ENCODE assay signal across 14 mouse cellular contexts in genomic region chr2:164084342-164084700, GRCm38 (mm10). TPM values are rescaled to one million over a fixed set of nuclear protein-coding genes. Genes with fewer than 3 reads are reported as not detected.
A peak's percentile ranks its signal among the peaks of the same experiment; 100 is the strongest.
DNase-seq lines count a peak whose midpoint lies in the region; ATAC-seq and TF ChIP-seq lines count a peak whose summit lies in the region.
"Had no signal": no experiment of that assay in that cellular context is flagged by ENCODE, and none has a peak within 500 bp of the region (broad histone marks: within the 10 kb centered on the region; RNA-seq: fewer than 3 reads in every experiment).

No protein-coding gene starts in this region.

- H3K9ac ChIP-seq in MEL (ENCODE audit: control insufficient read depth, low read depth, low read length, poor library complexity, severe bottlenecking): peak overlapping the region; percentile 40
- H3K9ac ChIP-seq in intestine, embryonic 15.5 days: no peak overlapping the region
- H3K9ac ChIP-seq: kidney, embryonic 15.5 days; stomach, embryonic 15.5 days had no signal

- DNase-seq in B cell, adult 2 months: peak; percentile 65 to 70
- DNase-seq in MEL (ENCODE audit: low read depth, low spot score): peak; percentile 32
- DNase-seq in lung, postnatal 25 days (ENCODE audit: low spot score): peak; percentile 52
- DNase-seq in spleen, postnatal 10 days (ENCODE audit: low spot score in 2 of 2): peak; percentile 18 to 65
- DNase-seq in cerebellum, adult 11 months: no peak
- no peak for DNase-seq in MN1 (ENCODE audit: low spot score)
- DNase-seq in adrenal gland, postnatal 36 days: no peak
- DNase-seq: adrenal gland, postnatal 10 days; cerebellum, postnatal 10 days had no signal

- peaks cover 2% of the 10 kb centered on the region for H3K79me2 ChIP-seq in MEL (ENCODE audit: control insufficient read depth, insufficient read depth, low read length, poor library complexity)

- no peaks in the 10 kb centered on the region for H3K27me3 ChIP-seq in MEL (ENCODE audit: control insufficient read depth in 1 of 2, insufficient read depth in 2 of 2, low read length in 2 of 2)
- no peaks in the 10 kb centered on the region for H3K27me3 ChIP-seq in intestine, embryonic 15.5 days (replicated peaks)
- H3K27me3 ChIP-seq: kidney, embryonic 15.5 days; stomach, embryonic 15.5 days had no signal

- TF ChIP-seq EP300 in MEL (IDR thresholded peaks at IDR 0.05; ENCODE audit: low read depth in 1 of 2, low read length in 2 of 2): no peak

- H3K36me3 ChIP-seq in MEL (ENCODE audit: control insufficient read depth in 1 of 2, insufficient read depth in 2 of 2, low read length in 2 of 2): peaks cover 18 to 21% of the 10 kb centered on the region in 2 experiments
- H3K36me3 ChIP-seq in intestine, embryonic 15.5 days: peaks cover 24% of the 10 kb centered on the region

- no peak overlapping the region for H3K4me2 ChIP-seq in intestine, embryonic 15.5 days (replicated peaks)
- H3K4me2 ChIP-seq: kidney, embryonic 15.5 days; stomach, embryonic 15.5 days had no signal

- H3K27ac ChIP-seq in MEL (ENCODE audit: control insufficient read depth, low read depth, low read length): peak overlapping the region; percentile 81
- no peak overlapping the region for H3K27ac ChIP-seq in intestine, embryonic 15.5 days
- H3K27ac ChIP-seq: kidney, embryonic 15.5 days; stomach, embryonic 15.5 days had no signal

- 77% methylated on average over 7 of the region's 7 CpGs for WGBS in intestine, embryonic 15.5 days

- no peak for TF ChIP-seq CTCF in MEL (IDR thresholded peaks at IDR 0.05 in 2 of 3, conservative IDR thresholded peaks at IDR 0.05 in 1 of 3; ENCODE audit: control insufficient read depth in 1 of 3, insufficient read depth in 1 of 3, low read depth in 2 of 3, low read length in 3 of 3, poor library complexity in 1 of 3, severe bottlenecking in 1 of 3)

- TF ChIP-seq POLR2A in MEL (IDR thresholded peaks at IDR 0.05; ENCODE audit: control insufficient read depth in 1 of 2, insufficient read depth in 1 of 2, low read depth in 1 of 2, low read length in 2 of 2, poor library complexity in 1 of 2): no peak

- H3K9me3 ChIP-seq in MEL (replicated peaks; ENCODE audit: insufficient read depth, low read length): no peaks in the 10 kb centered on the region
- no peaks in the 10 kb centered on the region for H3K9me3 ChIP-seq in intestine, embryonic 15.5 days
- H3K9me3 ChIP-seq: kidney, embryonic 15.5 days; stomach, embryonic 15.5 days had no signal

- no peak for ATAC-seq in intestine, embryonic 15.5 days

- peaks cover 16 to 18% of the 10 kb centered on the region in 2 experiments for H3K4me1 ChIP-seq in MEL (ENCODE audit: control insufficient read depth in 1 of 2, insufficient read depth in 2 of 2, low read length in 2 of 2)
- no peaks in the 10 kb centered on the region for H3K4me1 ChIP-seq in intestine, embryonic 15.5 days (replicated peaks)
- H3K4me1 ChIP-seq: kidney, embryonic 15.5 days; stomach, embryonic 15.5 days had no signal

- TF ChIP-seq RAD21 in MEL (IDR thresholded peaks at IDR 0.05; ENCODE audit: low read depth, low read length): no peak

- H3K4me3 ChIP-seq in MEL (ENCODE audit: control insufficient read depth in 1 of 2, insufficient read depth in 1 of 2, low read depth in 2 of 2, low read length in 2 of 2): no peak overlapping the region
- H3K4me3 ChIP-seq in intestine, embryonic 15.5 days (replicated peaks): no peak overlapping the region
- H3K4me3 ChIP-seq: erythroblast, embryonic 14.5 days; kidney, embryonic 15.5 days; stomach, embryonic 15.5 days had no signal

TF ChIP-seq in MEL, 35 proteins besides CTCF, POLR2A, EP300 and RAD21:
- TF ChIP-seq MAZ (IDR thresholded peaks at IDR 0.05; ENCODE audit: low read depth, low read length) (no peak), JUND (IDR thresholded peaks at IDR 0.05; ENCODE audit: low read depth, low read length) (no peak), NRF1 (IDR thresholded peaks at IDR 0.05; ENCODE audit: insufficient read depth, low read depth, low read length, poor library complexity, severe bottlenecking) (no peak), MXI1 (IDR thresholded peaks at IDR 0.05; ENCODE audit: low read depth, low read length) (no peak), TCF12 (IDR thresholded peaks at IDR 0.05; ENCODE audit: low read depth, low read length) (no peak), UBTF (IDR thresholded peaks at IDR 0.05; ENCODE audit: borderline replicate concordance, insufficient read depth, low read depth, low read length) (no peak), ZKSCAN1 (IDR thresholded peaks at IDR 0.05; ENCODE audit: low read depth, low read length) (no peak), USF1 (IDR thresholded peaks at IDR 0.05; ENCODE audit: low read depth, low read length) (no peak), TAL1 (IDR thresholded peaks at IDR 0.05; ENCODE audit: low read length) (no peak), MAFK (IDR thresholded peaks at IDR 0.05; ENCODE audit: borderline replicate concordance, low read depth, low read length) (no peak)

RNA-seq across cellular contexts. Expression of gene Tomm34, which starts 13.4 kb away (rescaled TPM):
- total RNA-seq in MEL (2012; rRNA removed): 31.7 and 38.9 TPM in 2 replicates
- polyA plus RNA-seq in MEL (2012; ENCODE audit: insufficient read depth in 1 of 2, insufficient read length in 2 of 2, low read depth in 1 of 2, low replicate concordance in 2 of 2, missing spikeins in 1 of 2): 10 to 100 TPM in 1 of 2 experiments, not detected in 1; 48.7 TPM
- 52.8 and 55.4 TPM in 2 replicates for polyA plus RNA-seq in intestine, embryonic 15.5 days (2015; fragmentation: Nextera tagmentation; extraction: Ambion mirVana)
- 10 to 100 TPM; 32.9 to 41.5 TPM for total RNA-seq in adrenal gland, postnatal 36 days (2021)

RNA-seq across cellular contexts. Expression of gene Stk4, which starts 14.2 kb away (rescaled TPM):
- 41.8 and 46.8 TPM in 2 replicates for total RNA-seq in MEL (2012; rRNA removed)
- polyA plus RNA-seq in MEL (2012; ENCODE audit: insufficient read depth in 1 of 2, insufficient read length in 2 of 2, low read depth in 1 of 2, low replicate concordance in 2 of 2, missing spikeins in 1 of 2): 10 to 100 TPM in 1 of 2 experiments, not detected in 1; 56.1 TPM
- 18.0 and 19.9 TPM in 2 replicates for polyA plus RNA-seq in intestine, embryonic 15.5 days (2015; fragmentation: Nextera tagmentation; extraction: Ambion mirVana)
- total RNA-seq in adrenal gland, postnatal 36 days (2021): 10 to 100 TPM; 27.5 to 32.4 TPM

RNA-seq across cellular contexts. Expression of gene Pabpc1l, which starts 59.1 kb away (rescaled TPM):
- total RNA-seq in MEL (2012; rRNA removed): 0.27 and 0.29 TPM in 2 replicates
- under 1 TPM in 1 of 2 experiments, not detected in 1; 0.40 TPM for polyA plus RNA-seq in MEL (2012; ENCODE audit: insufficient read depth in 1 of 2, insufficient read length in 2 of 2, low read depth in 1 of 2, low replicate concordance in 2 of 2, missing spikeins in 1 of 2)
- polyA plus RNA-seq in intestine, embryonic 15.5 days (2015; fragmentation: Nextera tagmentation; extraction: Ambion mirVana): 0.82 and 1.3 TPM in 2 replicates
- total RNA-seq in adrenal gland, postnatal 36 days (2021): 1 to 10 TPM; 1.2 to 1.9 TPM
- total RNA-seq: megakaryocyte-erythroid progenitor cell, adult 5-6 weeks had no signal

Comparison
In these comparisons a context has a peak if more than half of its experiments do, and no peak if none do; other contexts are left out.
1. DNase-seq: peak in B cell, adult 2 months (2 of 2), MEL (single experiment), lung, postnatal 25 days (single experiment) and spleen, postnatal 10 days (2 of 2); none in cerebellum, adult 11 months (single experiment), MN1 (single experiment) and adrenal gland, postnatal 36 days (0 of 2).